Mouse (Mus musculus): ENCODE measurements around the gene Pip5kl1. TPM values are rescaled to one million over a fixed set of nuclear protein-coding genes. Genes with fewer than 3 reads are reported as not detected.

Gene Pip5kl1
- total RNA-seq, 1 experiment from 2014 or later, result not detected

DNA sequence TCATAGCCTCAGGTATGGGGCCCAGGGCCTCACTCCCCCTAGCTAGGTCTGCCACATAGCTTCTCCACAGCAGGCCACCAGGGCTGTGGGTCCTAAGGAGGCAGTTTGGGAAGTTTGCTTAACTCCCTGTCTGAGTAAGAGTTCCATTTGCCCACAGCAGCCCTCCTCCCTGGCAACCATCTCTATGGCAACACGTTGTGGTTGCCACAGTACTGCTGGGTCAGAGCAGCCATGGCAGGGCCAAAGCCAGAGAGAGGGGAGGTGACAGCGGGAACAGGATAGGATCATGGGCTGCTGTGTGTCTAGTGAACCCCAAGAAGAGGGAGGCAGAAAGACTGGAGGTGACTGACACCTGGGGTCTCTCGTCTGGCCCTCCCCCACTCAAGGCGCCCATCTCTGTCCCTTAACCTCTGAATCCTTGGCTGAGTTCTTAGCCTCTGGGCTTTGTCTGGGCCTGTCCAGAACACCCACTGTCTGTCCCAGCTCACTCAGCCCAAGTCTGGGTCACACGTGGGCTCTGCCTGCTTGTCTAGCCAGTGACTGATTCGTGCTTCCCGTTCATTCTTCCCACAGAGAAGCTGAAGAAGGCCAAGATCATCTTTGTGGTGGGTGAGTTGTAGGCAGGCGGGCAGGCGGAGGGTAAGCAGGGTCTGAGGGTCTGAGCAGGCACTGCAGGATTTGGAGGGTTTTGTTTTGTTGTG is 54.8 kb downstream of the Pip5kl1 start:
- ATAC-seq (replicated peaks; ENCODE audit: low read depth, poor library complexity, severe bottlenecking), result peak; percentile 66

GRCm38 (mm10) chr2:32630036-32630435 is 55.4 kb downstream of the Pip5kl1 start:
- ATAC-seq (replicated peaks; ENCODE audit: low read depth, poor library complexity, severe bottlenecking), result no peak

DNA sequence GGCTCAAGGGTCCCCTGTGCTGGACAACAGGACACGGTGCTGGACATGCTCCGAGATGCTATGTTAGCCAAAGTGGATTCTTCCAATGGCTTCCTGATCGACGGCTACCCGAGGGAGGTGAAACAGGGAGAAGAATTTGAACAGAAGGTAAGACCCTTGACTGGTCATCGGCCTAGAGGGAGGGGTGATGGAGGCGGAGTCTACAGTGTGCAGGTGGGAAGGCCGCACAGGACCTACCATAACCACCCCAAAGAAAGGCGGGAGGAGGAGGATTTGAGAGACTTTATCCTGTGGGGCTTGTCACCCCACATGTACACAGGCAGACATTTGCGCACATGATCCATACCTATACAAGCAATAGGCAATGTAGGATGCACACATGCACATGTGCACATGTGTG is 56.4 kb downstream of the Pip5kl1 start:
- no peak for ATAC-seq (replicated peaks; ENCODE audit: low read depth, poor library complexity, severe bottlenecking)

DNA sequence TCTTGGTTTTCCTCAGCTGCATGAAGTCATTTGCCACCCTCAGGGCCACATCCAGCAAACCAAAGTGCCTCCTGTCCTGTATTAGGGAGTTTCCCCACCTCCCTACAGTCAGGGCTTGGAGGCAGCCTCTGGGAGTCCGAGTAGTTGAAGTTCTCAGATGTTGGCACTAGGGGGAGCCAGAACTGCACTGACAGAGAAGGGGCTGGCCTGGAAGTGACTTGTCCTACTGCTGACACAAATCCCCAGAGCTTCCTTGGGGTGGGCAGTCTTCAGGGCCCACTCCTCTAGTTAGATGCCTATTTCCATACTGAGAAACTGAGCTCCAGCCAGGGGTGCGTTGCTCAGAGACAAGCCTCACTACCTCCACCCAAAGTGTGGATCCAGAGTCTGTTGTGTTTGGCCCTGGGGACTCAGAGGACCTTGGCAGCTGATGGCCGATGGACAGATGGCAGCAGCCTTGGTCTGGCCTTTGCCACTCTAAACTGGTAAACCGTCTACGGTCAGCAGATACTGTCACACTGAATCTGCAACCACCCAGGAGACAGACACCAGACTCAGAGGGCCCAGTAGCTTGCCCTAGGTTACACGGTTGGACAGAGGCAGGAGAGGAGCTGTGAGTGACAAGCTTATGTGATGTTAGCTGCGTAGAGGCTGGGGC is 57.3 kb downstream of the Pip5kl1 start:
- peak; percentile 84 for ATAC-seq (replicated peaks; ENCODE audit: low read depth, poor library complexity, severe bottlenecking)

Other genes with a start within 250 kb of the Pip5kl1 start
- 64.1 and 76.5 TPM in 2 replicates for gene Ciz1, start 222.5 kb upstream of the Pip5kl1 start, total RNA-seq (2017)
- gene Dnm1, start 221.5 kb upstream of the Pip5kl1 start, total RNA-seq (2017), result not detected in 2 replicates
- 2.1 and 6.5 TPM in 2 replicates for gene 1110008P14Rik, start 192.9 kb upstream of the Pip5kl1 start, total RNA-seq (2017)
- 17.2 and 22.0 TPM in 2 replicates for gene Lcn2, start 186.5 kb upstream of the Pip5kl1 start, total RNA-seq (2017)
- 7.1 and 8.6 TPM in 2 replicates for gene Ptges2, start 178.9 kb upstream of the Pip5kl1 start, total RNA-seq (2017)
- 2.8 and 3.3 TPM in 2 replicates for gene Naif1, start 124.3 kb upstream of the Pip5kl1 start, total RNA-seq (2017)
- gene Slc25a25, start 123.4 kb upstream of the Pip5kl1 start, total RNA-seq (2017), result 7.9 and 12.7 TPM in 2 replicates
- 3.6 and 3.9 TPM in 2 replicates for gene Fam102a, start 39.5 kb upstream of the Pip5kl1 start, total RNA-seq (2017)
- gene Dpm2, start 3.9 kb upstream of the Pip5kl1 start, total RNA-seq (2017), result 37.1 and 40.5 TPM in 2 replicates
- gene 9430097D07Rik, start 887 bp downstream of the Pip5kl1 start, total RNA-seq (2017), result not detected in 2 replicates
- 25.7 and 28.8 TPM in 2 replicates for gene St6galnac4, start 12.3 kb downstream of the Pip5kl1 start, total RNA-seq (2017)
- 12.7 and 22.9 TPM in 2 replicates for gene St6galnac6, start 24.9 kb downstream of the Pip5kl1 start, total RNA-seq (2017)
- 3.5 TPM in 2 replicates for gene Ak1, start 47.0 kb downstream of the Pip5kl1 start, total RNA-seq (2017)
- gene Eng, start 71.8 kb downstream of the Pip5kl1 start, total RNA-seq (2017), result 17.8 and 24.0 TPM in 2 replicates
- gene Fpgs, start 129.3 kb downstream of the Pip5kl1 start, total RNA-seq (2017), result 27.2 and 39.8 TPM in 2 replicates
- gene Cdk9, start 138.3 kb downstream of the Pip5kl1 start, total RNA-seq (2017), result 48.2 and 61.3 TPM in 2 replicates
- 13.7 and 19.3 TPM in 2 replicates for gene Sh2d3c, start 146.3 kb downstream of the Pip5kl1 start, total RNA-seq (2017)
- not detected in 2 replicates for gene 6330409D20Rik, start 166.2 kb downstream of the Pip5kl1 start, total RNA-seq (2017)
- gene Tor2a, start 182.4 kb downstream of the Pip5kl1 start, total RNA-seq (2017), result 19.2 and 19.9 TPM in 2 replicates
- gene Ttc16, start 200.8 kb downstream of the Pip5kl1 start, total RNA-seq (2017), result not detected in 2 replicates
- 1.3 and 4.0 TPM in 2 replicates for gene Ptrh1, start 201.0 kb downstream of the Pip5kl1 start, total RNA-seq (2017)
- gene Cfap157, start 209.6 kb downstream of the Pip5kl1 start, total RNA-seq (2017), result not detected in 2 replicates